Mouse (Mus musculus) neutrophil, adult 83 days (primary cell): Measurements from ENCODE around the gene Slc16a3. TPM values are rescaled to one million over a fixed set of nuclear protein-coding genes. Genes with fewer than 3 reads are reported as not detected.

ENCODE experiments used
- total RNA-seq, 2 experiments: library from RNA; stranded (reverse); gene quantifications; one replicate each; pipeline ENCODE4 v1.2.4; 2023

Slc16a3 gene
- total RNA-seq: 100 to 1,000 TPM; 484 to 693 TPM

GRCm38 (mm10) chr11:120948328-120948727, at the start of gene Slc16a3:
Gene Slc16a3, plus strand, starts transcription at chr11:120948480.

GRCm38 (mm10) chr11:120932564-120933398, 15.5 kb upstream of the Slc16a3 start, which contains the start of gene Ccdc57:
Gene Ccdc57, minus strand, starts transcription at chr11:120932872.

DNA sequence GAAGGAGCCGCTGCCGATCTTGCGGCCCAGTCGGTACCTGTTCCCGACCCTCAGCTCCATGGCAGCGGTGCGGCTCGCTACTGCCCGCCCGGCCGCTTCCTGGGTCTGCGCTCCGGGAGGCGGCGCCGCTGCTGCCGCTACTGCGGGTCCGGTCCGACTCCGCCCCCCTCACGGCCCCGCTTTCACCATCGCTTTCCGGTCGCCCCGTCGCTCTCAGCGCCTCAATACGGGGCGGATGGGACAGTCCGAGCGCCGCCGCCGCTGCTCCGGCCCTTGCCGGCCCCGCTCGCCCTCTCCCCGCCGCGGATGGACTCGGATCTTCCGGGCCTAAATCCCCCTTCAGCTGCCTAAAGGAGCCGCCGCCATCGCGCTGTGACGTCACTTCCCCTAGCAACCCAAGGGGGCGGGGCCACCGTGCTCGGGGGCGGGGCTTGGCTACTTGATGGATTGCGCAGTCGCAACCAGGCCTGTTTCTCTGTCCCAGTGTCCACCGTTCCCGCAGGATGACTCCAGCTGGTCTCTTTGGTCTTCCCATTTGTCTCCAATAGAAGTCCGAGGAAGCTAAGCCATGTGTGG, 42.8 kb downstream of the Slc16a3 start, which contains the start of gene Csnk1d:
Csnk1d (minus strand) TSS at position 380 of the 576 bp plus-strand sequence.

Other genes starting within 250 kb of the Slc16a3 start
- 10 to 100 TPM; 33.5 to 39.0 TPM for gene Cenpx, start 234.7 kb upstream of the Slc16a3 start, total RNA-seq
- 10 to 100 TPM; 12.8 to 17.1 TPM for gene Lrrc45, start 234.6 kb upstream of the Slc16a3 start, total RNA-seq
- gene Rac3, start 227.0 kb upstream of the Slc16a3 start, total RNA-seq: under 1 TPM in 1 of 2 experiments, not detected in 1; 0.33 TPM
- gene Dcxr, start 221.2 kb upstream of the Slc16a3 start, total RNA-seq: 1 to 10 TPM; 8.3 to 8.5 TPM
- gene Cbr2, start 216.4 kb upstream of the Slc16a3 start, total RNA-seq: 1 to 10 TPM; 7.3 to 9.0 TPM
- 10 to 100 TPM; 40.0 to 43.8 TPM for gene Hmga1b, start 185.7 kb upstream of the Slc16a3 start, total RNA-seq
- 10 to 100 TPM; 14.0 to 15.3 TPM for gene Rfng, start 164.3 kb upstream of the Slc16a3 start, total RNA-seq
- 10 to 100 TPM; 38.0 to 39.9 TPM for gene Gps1, start 164.2 kb upstream of the Slc16a3 start, total RNA-seq
- gene Dus1l, start 152.1 kb upstream of the Slc16a3 start, total RNA-seq: 10 to 100 TPM; 31.0 to 32.0 TPM
- 10 to 100 TPM; 28.3 to 29.7 TPM for gene Fasn, start 123.9 kb upstream of the Slc16a3 start, total RNA-seq
- 1 to 10 TPM; 4.2 to 4.5 TPM for gene Ccdc57, start 15.6 kb upstream of the Slc16a3 start, total RNA-seq
- gene Csnk1d, start 42.9 kb downstream of the Slc16a3 start, total RNA-seq: 10 to 100 TPM; 84.9 to 91.3 TPM
- 1 to 10 TPM; 1.7 to 2.5 TPM for gene Cd7, start 90.9 kb downstream of the Slc16a3 start, total RNA-seq
- not detected for gene Sectm1b, start 115.1 kb downstream of the Slc16a3 start, total RNA-seq
- gene Sectm1a, start 132.7 kb downstream of the Slc16a3 start, total RNA-seq: under 1 TPM in 1 of 2 experiments, not detected in 1; 0.44 TPM
- gene Tex19.2, start 170.2 kb downstream of the Slc16a3 start, total RNA-seq: not detected
- not detected for gene Tex19.1, start 197.7 kb downstream of the Slc16a3 start, total RNA-seq
- gene Uts2r, start 211.8 kb downstream of the Slc16a3 start, total RNA-seq: not detected